Mouse (Mus musculus) lung, postnatal 25 days (tissue): Measurements from ENCODE around the gene Mkrn1.
"Not testable (repeated sequence)": the region's sequence is repeated elsewhere in the genome, so short reads cannot be mapped to it uniquely, and the experiment has no call there.

ENCODE experiments used
- DNase-seq: peaks from one replicate; pipeline ENCODE4 v3.0.0; 2022; ENCODE audit warnings: low spot score

The Mkrn1 gene

DNA sequence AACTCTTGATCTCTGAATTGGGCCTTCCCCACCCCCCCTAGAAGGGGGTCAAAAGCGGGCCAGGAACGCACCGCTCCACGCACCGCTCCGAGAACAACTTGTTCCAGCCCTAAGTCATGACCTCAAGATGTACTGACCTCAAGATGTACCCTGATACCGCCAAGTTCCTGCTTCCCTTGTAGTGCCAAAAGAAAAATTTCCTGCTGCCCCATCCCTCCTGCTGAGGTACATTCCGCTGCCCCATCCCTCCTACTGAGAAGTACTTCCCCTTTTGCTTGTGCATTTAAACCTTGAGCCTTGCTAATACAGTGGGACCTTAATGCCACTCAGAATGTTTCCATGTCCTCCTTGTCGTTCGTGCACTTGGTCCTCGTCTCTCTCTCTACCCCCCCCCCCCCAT lies 10.5 kb upstream of the Mkrn1 start:
- no peak for DNase-seq

DNA sequence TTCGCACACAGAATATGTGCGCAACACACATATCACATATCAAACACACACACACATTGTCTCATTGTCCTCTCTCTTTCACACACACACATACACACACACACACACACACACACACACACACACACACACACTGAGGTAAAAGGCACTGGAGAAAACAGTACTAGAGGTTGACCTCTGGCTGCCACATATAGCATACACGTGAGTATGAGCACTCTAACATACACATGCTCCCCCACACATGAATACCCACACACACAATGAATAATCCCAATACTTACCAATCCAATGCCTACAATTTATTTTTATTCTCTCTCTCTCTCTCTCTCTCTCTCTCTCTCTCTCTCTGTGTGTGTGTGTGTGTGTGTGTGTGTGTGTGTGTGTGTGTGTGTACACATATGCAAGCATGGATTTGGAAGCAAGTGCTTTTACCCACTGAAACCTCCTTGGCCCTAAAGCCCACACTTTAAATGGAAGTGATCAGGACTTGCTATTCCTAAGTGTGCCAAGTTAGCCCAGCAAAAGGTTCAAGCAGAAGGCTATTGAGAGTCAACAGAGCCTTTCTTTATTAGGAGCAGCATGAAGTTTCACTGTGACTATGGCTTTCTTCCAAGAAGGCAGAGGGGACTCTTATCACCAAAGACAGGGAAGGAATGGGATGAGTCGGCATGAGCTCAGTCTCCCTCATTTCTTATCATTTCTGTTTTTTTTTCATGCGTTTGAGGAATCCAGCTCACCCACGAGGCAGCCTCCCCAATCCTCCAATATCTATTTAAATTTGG lies 8.9 kb upstream of the Mkrn1 start:
- DNase-seq: no peak

DNA sequence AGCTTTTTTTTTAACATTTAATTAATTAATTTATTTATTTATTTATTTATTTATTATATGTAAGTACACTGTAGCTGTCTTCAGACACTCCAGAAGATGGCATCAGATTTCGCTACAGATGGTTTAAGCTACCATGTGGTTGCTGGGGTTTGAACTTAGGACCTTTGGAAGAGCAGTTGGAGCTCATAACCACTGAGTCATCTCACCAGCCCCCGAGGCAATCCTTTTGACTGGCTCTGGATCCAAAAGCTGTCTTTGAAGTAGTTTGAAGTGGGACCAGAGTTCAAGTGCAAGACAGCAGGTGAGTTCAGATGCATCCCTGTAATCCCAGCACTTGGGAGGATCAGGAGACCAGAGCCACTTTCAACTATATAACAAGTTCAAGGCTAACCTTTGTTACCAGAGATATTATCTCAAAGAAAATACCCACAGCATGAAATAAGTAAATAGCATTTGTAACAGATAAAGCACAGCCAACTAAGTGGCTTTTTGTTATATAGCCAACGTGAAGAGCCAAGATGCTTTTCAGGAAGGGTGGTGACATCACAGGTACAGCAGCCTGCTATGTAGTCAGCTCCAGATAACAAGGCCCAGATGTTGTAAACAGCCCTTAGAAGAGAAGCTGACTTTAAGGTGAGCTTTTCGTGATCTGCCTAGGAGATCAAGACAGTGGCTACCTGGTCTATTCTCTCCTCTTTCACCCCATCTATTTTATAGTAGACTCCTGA lies 7.2 kb upstream of the Mkrn1 start:
- DNase-seq: no peak

DNA sequence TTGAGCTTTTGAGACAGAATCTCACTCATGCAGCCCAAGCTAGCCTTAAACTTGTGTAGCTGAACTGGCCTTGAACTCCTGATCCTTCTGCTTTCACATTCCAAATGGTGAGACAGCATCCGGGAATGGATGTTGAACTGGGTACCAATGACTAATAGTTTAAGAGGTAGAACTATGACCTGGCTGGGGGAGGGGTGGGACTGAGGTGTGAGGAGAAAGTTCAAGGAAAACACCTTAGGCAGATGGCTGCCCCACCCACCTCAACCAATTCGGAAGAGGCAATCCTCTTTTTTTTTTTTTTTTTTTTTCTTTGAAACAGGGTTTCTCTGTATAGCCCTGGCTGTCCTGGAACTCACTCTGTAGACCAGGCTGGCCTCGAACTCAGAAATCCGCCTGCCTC lies 6.5 kb upstream of the Mkrn1 start:
- no peak for DNase-seq

DNA sequence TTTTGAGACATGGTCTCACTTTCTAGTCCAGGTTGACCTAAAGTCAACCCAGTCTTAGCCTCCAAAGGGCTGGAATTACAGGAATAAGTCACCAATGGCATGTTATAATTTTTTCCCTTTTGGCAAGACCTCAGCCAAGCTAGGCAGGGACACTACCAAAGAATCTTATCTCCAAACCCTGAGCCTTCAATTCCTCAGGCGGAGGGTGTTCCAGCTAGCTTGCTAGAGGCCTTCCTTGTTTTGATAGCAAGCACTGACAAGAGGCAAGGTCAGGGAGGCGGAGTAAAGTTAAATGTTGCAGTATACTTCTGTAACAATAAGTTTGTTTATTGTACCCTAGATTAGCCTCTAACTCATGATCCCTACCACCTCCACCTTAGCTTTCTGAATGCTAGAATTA lies 4.9 kb upstream of the Mkrn1 start:
- no peak for DNase-seq

DNA sequence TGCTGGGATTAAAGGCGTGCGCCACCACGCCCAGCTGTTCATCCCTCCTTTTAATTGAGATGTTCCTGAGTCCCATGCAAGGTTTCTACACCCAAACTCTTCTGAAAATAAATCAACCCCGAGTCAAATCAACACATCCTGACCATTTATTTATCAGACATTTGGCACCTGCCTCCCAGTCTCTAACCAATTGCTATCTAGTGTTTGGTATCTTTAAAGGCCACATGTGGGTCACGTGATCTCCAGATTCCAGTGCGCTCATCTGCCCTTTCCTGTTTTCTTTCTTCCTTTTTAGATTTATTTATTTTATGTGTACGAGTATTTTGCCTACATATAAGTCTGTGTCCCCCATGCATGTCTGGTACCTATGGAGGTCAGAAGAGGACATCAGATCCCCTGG lies 3.4 kb upstream of the Mkrn1 start:
- DNase-seq: no peak

DNA sequence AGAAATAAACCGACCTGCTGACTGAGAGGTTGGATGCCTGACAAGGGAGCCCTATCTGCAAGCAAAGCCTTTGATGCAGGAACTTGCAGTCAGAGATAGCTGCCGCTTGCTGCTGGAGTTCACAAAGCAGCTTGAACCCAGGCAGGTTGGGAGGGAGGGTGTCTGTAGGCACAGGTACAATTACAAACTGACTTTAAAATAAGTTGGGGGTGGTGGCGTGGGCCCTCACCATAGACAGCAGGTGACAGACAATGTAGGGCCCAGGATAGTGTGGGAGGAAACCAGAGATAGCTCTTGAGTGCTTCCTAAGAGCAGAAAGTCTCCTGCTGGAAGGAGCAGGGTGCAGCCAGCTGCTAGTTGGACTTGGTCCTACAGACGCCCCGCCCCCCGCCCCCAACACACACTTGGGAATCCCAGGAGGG lies 2.9 kb upstream of the Mkrn1 start:
- DNase-seq: no peak

DNA sequence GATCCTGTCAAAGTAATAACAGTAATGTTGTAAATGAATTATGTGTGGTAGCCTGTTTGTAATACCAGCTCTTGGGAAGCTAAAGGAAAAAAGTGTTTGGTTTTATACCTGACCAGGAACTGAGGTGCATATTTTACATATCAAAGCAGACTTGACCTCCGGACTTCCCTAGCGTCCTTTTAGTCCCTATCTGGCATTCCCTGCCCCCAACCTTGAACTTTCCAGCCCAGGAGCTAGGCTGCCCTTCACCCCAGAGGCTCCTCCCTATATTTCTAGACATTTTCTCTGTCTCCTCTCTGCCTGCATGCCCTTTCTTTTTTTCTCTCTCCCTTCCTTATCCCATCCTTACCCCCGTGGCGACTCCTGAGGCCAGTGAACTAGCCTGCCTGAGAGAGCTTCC lies 605 bp upstream of the Mkrn1 start:
- DNase-seq: no peak

DNA sequence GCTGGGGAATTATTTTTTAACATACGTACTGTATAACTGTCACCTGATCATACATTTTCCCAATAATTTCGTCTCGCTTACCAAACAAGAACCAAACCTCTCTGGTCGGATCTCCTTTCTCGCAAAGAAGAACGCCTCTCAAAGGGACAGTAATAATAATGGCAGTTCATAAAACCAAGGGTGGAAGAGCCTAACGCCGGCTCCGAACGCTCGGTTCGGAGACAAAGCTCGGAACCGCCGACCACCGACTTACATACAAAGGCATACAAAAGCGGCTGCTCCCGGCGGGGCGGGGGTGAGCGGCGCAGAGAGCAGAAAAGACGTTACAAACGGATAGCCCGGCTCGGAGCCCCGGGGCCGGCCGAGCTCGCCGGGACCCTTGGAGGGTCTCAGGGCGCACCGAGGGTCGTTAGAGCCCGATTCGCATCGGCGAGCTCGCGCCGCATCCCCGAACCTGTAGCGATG lies 844 bp downstream of the Mkrn1 start:
- peak; percentile 7 for DNase-seq

DNA sequence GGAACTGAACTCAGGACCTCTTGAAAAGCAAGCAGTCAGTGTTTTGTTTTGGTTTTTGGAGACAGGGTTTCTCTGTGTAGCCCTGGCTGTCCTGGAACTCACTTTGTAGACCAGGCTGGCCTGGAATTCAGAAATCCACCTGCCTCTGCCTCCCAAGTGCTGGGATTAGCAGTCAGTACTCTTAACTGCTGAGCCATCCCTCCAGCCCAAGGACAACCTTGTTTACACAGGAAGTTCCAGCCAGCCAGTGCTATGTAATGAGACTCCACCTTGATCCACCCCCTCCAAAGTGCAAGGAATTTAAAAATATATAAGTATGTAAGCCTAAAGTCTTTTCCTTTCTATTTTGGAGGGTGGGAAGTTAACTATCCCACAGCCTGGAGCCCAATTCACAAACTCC lies 3.6 kb downstream of the Mkrn1 start:
- not testable (repeated sequence) for DNase-seq

DNA sequence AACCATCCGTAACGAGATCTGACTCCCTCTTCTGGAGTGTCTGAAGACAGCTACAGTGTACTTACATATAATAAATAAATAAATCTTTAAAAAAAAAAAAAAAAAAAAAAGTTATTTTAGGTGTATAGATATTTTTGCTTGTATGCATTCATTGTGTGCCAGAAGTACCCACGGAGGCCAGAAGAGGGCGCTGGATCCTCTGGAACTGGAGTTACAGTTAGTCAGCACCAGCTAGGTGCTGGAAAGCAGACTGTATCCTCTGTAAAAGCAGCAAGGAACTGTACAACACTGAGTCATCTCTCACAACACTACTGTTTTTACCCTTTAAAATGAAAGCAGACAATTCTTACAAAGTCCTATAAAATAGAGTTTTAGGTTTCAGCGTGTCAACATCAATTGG lies 4.5 kb downstream of the Mkrn1 start:
- DNase-seq: peak; percentile 53

DNA sequence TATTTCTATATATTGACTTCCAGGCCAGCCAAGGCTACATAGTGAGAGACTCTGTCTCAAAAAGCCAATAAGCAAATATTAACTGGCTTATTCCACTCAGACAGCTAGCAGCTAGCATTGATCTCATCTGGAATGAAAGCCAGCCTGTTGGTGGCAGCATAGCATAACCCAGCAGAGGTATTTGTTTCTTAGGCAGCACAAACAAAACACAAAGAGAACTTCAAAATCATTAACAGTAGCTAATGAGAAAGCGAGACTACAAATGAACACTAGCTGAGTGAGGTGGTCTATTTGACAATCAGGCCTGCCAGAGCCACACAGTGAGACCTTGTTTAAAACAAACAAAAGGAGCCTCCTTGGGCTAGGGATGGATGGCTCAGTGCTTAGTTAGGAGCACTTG lies 6.2 kb downstream of the Mkrn1 start:
- DNase-seq: no peak

DNA sequence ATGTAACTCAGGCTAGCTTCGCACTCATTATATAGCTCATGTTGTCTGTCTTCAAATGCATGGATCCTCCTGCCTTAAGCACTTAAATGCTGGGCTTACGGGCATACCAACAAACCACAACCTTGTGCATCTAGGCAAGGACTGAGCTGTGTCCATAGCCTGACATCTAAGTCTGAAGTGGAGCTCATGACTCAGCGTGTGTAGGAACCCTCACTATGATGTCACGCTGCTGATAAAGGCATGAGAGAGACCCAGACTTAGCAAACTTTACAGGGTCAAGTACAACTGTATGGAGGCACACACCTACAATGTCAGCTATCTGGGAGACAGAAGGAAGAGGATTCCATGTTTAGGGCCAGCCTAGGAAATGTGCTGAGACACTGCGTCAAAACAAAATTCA lies 13.8 kb downstream of the Mkrn1 start:
- DNase-seq: no peak

DNA sequence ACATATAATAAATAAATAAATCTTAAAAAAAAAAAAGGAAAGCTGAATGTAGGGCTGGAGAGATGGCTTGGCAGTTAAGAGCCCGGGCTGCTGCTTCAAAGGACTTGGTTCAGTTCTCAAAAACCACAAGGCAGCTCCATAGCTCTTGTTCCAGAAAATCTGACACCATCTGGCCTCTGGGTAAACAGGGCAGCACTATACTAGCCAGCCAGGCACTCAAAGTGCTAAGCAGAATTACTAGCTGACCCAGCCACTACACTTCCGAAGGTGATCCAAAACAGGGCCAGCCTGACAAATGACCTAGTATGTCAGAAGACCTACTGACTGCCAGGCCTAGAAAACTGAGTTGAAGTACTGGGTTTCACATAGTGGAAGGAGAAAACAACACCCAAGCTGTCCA lies 17.1 kb downstream of the Mkrn1 start:
- DNase-seq: peak; percentile 14

DNA sequence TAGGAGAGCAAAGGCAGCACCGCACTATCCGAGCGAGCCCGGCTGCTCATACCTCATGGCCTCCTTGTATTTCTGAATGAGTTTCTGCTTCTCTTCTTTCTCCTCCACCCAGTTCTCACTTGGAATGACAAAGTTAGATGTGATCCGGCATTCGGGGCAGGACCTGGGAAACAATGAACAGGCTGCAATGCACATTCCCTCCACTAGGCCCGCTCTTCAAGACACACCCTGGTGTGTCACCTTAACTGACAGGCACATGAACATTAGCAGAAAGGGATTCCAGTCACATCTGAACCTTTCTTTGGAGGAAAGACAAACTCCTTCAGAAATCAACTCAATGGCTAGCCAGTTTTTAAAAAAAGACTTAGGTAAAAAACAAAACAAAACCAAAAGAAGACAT lies 19.9 kb downstream of the Mkrn1 start:
- DNase-seq: peak; percentile 34

DNA sequence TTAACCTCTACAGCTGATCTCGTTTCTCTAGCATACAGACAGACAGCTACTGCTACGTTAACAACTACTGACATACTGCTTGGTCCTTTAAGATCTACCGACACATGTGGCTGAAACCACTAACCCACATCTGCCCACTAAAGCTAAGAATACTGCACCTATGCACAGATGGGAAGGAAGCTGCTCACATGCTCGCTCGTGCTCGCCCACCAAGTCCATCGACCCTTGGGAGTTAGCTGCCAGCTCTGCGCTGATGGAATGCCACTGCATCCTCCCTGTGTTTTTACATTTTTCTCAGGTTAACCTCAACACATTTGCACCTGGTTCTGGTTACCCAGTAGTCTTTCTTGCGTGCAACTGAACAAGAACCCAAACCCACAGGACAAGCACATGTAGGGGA lies 21.9 kb downstream of the Mkrn1 start:
- no peak for DNase-seq

DNA sequence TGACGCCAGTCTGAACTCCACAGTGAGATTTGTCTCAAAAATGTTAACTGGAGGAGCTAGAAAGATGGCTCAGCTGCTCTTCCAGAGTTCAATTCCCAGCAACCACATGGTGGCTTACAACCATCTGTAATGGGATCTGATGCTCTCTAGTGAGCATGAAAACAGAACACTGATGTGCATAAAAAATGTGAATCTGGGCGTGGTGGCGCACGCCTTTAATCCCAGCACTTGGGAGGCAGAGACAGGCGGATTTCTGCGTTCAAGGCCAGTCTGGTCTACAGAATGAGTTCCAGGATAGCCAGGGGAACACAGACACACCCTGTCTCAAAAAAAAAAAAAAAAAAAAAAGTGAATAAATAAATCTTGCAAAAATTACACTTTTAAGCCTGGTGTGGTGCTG lies 23.2 kb downstream of the Mkrn1 start:
- no peak for DNase-seq

DNA sequence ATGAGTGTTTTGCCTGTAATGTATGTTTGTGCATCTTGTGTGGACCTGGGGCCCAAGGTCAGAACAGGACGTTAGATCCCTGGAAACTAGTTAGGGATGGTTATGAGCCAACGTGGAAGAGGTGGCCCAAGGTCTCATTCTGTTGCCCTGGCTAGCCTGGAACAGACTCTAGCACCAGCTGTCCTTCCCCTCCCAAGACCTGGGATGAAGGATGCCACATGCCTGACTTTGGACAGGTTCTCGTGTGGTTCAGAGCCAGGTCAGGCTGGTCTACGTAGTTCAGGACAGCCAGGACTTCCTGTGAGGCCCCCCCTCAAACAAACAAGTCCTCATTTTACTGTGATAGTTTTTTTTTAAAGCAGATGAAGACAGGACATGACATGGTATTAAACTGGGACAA lies 24.3 kb downstream of the Mkrn1 start:
- DNase-seq: no peak

DNA sequence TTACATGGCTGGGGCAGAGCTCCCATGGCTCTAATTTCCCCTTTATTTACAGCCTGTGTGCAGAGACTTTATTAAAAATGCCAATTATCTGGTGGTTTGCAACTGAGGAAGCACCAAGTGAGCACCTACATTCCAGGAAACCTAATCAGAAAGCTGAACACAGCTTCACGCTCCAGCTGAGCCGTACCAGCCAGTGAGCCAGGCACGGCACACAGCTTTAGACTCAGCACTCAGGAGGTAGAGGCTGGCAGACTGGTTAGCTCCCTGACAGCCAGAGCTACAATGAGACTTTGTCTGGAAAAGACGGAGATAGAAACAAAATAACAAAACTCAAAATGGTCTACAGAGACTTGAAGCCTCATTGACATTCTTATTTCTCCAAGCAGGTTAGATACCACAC lies 24.8 kb downstream of the Mkrn1 start:
- DNase-seq: no peak

DNA sequence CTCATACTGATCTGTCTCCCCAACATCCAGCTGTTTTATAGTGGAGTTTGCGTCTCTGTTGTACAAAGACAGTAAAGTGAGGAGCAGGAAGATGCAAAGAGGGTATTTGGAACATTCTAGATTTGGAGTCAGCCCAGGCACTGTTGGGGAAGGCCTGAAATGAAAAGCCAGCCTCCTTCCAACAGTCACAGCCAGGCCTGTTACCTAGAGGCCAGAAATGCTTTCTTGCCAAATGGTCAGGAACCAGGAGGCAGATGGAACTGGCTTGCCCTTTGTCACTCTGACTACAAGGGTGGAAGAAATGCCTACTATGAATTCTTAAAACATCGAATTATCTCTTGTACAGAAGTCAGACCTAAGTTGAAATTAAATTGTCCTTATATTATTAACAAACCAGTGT lies 30.3 kb downstream of the Mkrn1 start:
- DNase-seq: no peak

DNA sequence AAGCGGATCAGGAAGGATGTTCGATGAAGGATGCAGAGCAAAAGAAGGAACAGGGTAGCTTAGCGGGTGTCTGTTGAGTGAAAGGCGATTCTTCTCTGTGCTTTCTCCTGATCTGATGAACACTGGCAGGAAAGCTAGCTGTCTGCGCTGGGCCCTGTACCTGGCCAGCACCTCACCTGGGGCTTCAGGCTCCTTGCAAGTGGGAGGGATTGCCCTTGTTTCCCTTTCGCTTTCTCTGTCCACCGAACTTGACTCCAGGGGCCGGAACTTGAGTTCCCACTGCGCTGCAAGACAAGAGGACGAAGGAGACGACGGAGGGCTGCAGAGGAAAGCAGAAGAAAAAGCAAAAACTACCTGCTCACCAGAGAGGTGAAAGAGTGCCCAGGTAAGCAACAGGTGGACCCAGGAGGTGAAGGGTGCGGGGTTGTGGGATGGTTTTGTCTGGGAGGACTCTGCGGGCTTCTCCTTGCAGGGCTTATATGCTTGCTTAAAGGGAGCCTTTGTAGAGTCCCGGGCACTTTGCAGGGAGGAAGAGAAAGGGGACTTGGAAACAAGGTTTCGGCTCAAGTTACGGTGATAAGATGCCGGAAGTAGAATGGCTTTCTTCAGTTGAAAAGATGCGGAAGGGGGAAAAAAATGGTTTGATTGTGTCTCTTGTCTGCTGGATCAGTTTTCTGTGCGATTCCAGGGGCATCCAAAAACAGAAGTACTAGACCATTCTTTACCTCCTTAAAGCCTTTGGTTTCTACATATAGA lies 39.0 kb downstream of the Mkrn1 start, which contains the start of gene Rab19:
Rab19 (plus strand) TSS at position 51 of the 756 bp plus-strand sequence.
- peak; percentile 60 for DNase-seq

DNA sequence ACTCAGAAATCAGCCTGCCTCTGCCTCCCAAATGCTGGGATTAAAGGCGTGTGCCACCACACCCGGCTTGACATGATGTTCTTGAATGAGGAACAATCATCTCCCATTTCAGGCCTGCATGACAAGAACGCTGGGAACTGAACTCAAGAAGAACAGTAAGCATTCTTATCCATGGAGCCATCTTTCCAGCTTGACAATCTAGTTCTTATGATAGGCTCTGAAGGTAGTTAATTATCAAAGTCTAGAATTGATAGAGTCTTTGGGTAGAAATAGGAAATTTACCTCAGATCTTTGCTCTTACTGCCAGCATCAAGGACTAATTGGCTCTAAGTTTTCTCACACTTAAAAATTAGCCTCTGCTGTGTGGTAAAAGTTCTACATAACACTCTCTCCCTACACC lies 40.0 kb downstream of the Mkrn1 start:
- no peak for DNase-seq

DNA sequence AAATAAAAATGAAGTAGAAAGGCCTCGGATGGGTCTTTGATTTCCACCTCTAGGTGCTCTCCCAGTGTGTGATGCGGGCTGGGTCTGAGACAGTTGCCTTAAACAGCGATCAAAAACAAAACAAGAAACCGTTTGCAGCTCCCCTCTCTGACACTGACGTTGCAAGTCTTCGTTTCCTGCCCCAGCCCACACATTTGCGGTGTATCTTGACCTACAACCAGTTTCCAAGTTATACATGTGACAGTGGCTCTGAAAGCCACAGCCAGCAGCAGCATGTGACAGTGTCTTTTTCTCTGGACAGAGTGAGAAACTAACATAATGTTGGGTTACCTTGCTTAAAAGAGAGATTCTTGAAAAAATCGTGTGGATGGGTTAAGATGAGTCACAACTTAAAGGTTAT lies 40.5 kb downstream of the Mkrn1 start:
- peak; percentile 60 for DNase-seq
